Mouse (Mus musculus): ENCODE measurements around the gene Carm1. TPM values are rescaled to one million over a fixed set of nuclear protein-coding genes. Genes with fewer than 3 reads are reported as not detected.
A peak's percentile ranks its signal among the peaks of the same experiment; 100 is the strongest.

Carm1 gene
- polyA plus RNA-seq, 1 experiment from 2014 or later: 81.4 TPM

MicroRNA genes within 50 kb of the gene (microRNA counts, 519-probe panel; counts per million panel counts)
- 171 counts per million, percentile 57 among the panel's probes with 10 or more counts for microRNA mmu-miR-1946b

Small RNAs within 50 kb of the gene (microRNA-seq; reads per million reads assigned to microRNA genes)
- gene Mir1946b: not detected

Other genes starting within 250 kb of the Carm1 start
- gene Ap1m2, start 234.6 kb upstream of the Carm1 start, polyA plus RNA-seq (2014; fragmentation: Nextera tagmentation; extraction: Ambion mirVana): 2.0 and 2.7 TPM in 2 replicates
- gene Slc44a2, start 226.2 kb upstream of the Carm1 start, polyA plus RNA-seq (2014; fragmentation: Nextera tagmentation; extraction: Ambion mirVana): 79.1 and 81.5 TPM in 2 replicates
- 270 and 288 TPM in 2 replicates for gene Ilf3, start 179.0 kb upstream of the Carm1 start, polyA plus RNA-seq (2014; fragmentation: Nextera tagmentation; extraction: Ambion mirVana)
- gene Qtrt1, start 135.1 kb upstream of the Carm1 start, polyA plus RNA-seq (2014; fragmentation: Nextera tagmentation; extraction: Ambion mirVana): 47.8 and 51.8 TPM in 2 replicates
- gene Dnm2, start 122.0 kb upstream of the Carm1 start, polyA plus RNA-seq (2014; fragmentation: Nextera tagmentation; extraction: Ambion mirVana): 66.3 and 69.7 TPM in 2 replicates
- 69.8 and 77.0 TPM in 2 replicates for gene Tmed1, start 36.6 kb upstream of the Carm1 start, polyA plus RNA-seq (2014; fragmentation: Nextera tagmentation; extraction: Ambion mirVana)
- 1.8 and 2.7 TPM in 2 replicates for gene AB124611, start 20.7 kb upstream of the Carm1 start, polyA plus RNA-seq (2014; fragmentation: Nextera tagmentation; extraction: Ambion mirVana)
- gene Timm29, start 45.8 kb downstream of the Carm1 start, polyA plus RNA-seq (2014; fragmentation: Nextera tagmentation; extraction: Ambion mirVana): 59.8 and 63.8 TPM in 2 replicates
- 13.8 and 17.5 TPM in 2 replicates for gene Yipf2, start 45.9 kb downstream of the Carm1 start, polyA plus RNA-seq (2014; fragmentation: Nextera tagmentation; extraction: Ambion mirVana)
- 172 and 175 TPM in 2 replicates for gene Smarca4, start 69.3 kb downstream of the Carm1 start, polyA plus RNA-seq (2014; fragmentation: Nextera tagmentation; extraction: Ambion mirVana)
- gene Ldlr, start 176.6 kb downstream of the Carm1 start, polyA plus RNA-seq (2014; fragmentation: Nextera tagmentation; extraction: Ambion mirVana): 18.7 and 22.5 TPM in 2 replicates
- gene Spc24, start 213.4 kb downstream of the Carm1 start, polyA plus RNA-seq (2014; fragmentation: Nextera tagmentation; extraction: Ambion mirVana): 116 and 117 TPM in 2 replicates

Data from neural tube, embryonic 11.5 days (tissue).